Mouse (Mus musculus) limb, embryonic 11.5 days (tissue): Measurements from ENCODE around the gene Socs3. TPM values are rescaled to one million over a fixed set of nuclear protein-coding genes. Genes with fewer than 3 reads are reported as not detected.
A peak's percentile ranks its signal among the peaks of the same experiment; 100 is the strongest.

Experiments used
- ATAC-seq: fragments of 200-750 bp; cut with Nextera tagmentation; 2 replicates; pipeline ENCODE4 v1.8.0; 2017; ENCODE audit warnings: low read depth; ENCODE audit not compliant: insufficient number of reproducible peaks, low FRiP score, low TSS enrichment
- DNase-seq: peaks from one replicate; pipeline ENCODE4 v3.0.0-alpha.2; 2015; ENCODE audit warnings: low spot score
- H3K27ac ChIP-seq: fragments of 300-500 bp; sonication (generic); replicated peaks from 2 replicates; pipeline ENCODE4 v1.5.1; 2014; ENCODE audit warnings: low read depth, mild to moderate bottlenecking, low read length
- H3K27me3 ChIP-seq: fragments of 300-500 bp; sonication (generic); 2 replicates; pipeline ENCODE4 v1.6.1; 2014; ENCODE audit warnings: mild to moderate bottlenecking, low read length, mixed read lengths; ENCODE audit not compliant: control insufficient read depth, insufficient read depth
- H3K36me3 ChIP-seq: fragments of 300-500 bp; sonication (generic); 2 replicates; pipeline ENCODE4 v1.6.1; 2014; ENCODE audit warnings: mild to moderate bottlenecking, low read length, moderate library complexity, mixed read lengths; ENCODE audit not compliant: control insufficient read depth, insufficient read depth
- H3K4me1 ChIP-seq: fragments of 300-500 bp; sonication (generic); 2 replicates; pipeline ENCODE4 v1.6.1; 2014; ENCODE audit warnings: low read length, mixed read lengths; ENCODE audit not compliant: control insufficient read depth, insufficient read depth
- H3K4me2 ChIP-seq: fragments of 300-500 bp; sonication (generic); 2 replicates; pipeline ENCODE4 v1.6.1; 2014; ENCODE audit warnings: low read depth, mild to moderate bottlenecking, moderate library complexity; ENCODE audit not compliant: severe bottlenecking
- H3K4me3 ChIP-seq: fragments of 300-500 bp; sonication (generic); 2 replicates; pipeline ENCODE4 v1.5.1; 2014; ENCODE audit warnings: low read depth, low read length
- H3K9ac ChIP-seq: fragments of 300-500 bp; sonication (generic); 2 replicates; pipeline ENCODE4 v1.6.1; 2014; ENCODE audit warnings: mild to moderate bottlenecking, low read length
- H3K9me3 ChIP-seq: fragments of 300-500 bp; sonication (generic); 2 replicates; pipeline ENCODE4 v1.6.1; 2016; ENCODE audit warnings: low read length; ENCODE audit not compliant: control insufficient read depth
- WGBS: fragments of 180-500 bp; shearing (Covaris S2); extraction: QIAGEN DNeasy Blood & Tissue Kit; methylation state at CpG from one replicate; pipeline ENCODE4 v1.1.7; 2014; 5-methylcytosine and 5-hydroxymethylcytosine counted together
- polyA plus RNA-seq: library from polyadenylated mRNA; unstranded; fragments of >200 nt; fragmentation: Nextera tagmentation; extraction: Ambion mirVana; gene quantifications from 2 replicates; pipeline ENCODE4 v1.2.1, GENCODE M21; 2014

Socs3 gene
- polyA plus RNA-seq, 1 experiment from 2014 or later, result 5.4 TPM

DNA sequence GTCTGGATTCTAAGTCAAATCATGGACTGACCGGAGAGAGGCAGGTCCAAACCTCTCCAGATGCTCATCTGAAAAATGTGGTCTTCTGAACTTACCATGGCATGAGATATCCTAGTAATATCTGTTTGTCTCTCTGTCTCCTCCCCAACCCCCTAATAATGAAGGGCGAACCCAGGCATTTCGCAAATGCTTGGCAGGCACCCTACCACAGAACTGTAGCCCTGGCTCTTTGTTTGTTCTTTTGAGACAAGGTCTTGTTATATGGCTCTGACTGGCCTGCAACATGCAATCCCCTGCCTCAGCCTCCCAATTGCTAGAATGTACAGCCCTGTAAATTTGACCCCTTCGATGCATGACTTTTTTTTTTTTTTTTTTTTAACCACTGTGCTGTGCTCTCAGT, 10.7 kb downstream of the Socs3 start:
- no peak overlapping the region for H3K4me3 ChIP-seq
- no peak for ATAC-seq
- H3K27ac ChIP-seq, result no peak overlapping the region
- no peak overlapping the region for H3K4me2 ChIP-seq
- 87% methylated on average over 4 of the region's 4 CpGs for WGBS
- no peaks in the 10 kb centered on the region for H3K36me3 ChIP-seq
- DNase-seq, result no peak
- no peaks in the 10 kb centered on the region for H3K27me3 ChIP-seq
- H3K4me1 ChIP-seq, result peaks cover 26% of the 10 kb centered on the region
- H3K9me3 ChIP-seq, result no peaks in the 10 kb centered on the region
- no peak overlapping the region for H3K9ac ChIP-seq

DNA sequence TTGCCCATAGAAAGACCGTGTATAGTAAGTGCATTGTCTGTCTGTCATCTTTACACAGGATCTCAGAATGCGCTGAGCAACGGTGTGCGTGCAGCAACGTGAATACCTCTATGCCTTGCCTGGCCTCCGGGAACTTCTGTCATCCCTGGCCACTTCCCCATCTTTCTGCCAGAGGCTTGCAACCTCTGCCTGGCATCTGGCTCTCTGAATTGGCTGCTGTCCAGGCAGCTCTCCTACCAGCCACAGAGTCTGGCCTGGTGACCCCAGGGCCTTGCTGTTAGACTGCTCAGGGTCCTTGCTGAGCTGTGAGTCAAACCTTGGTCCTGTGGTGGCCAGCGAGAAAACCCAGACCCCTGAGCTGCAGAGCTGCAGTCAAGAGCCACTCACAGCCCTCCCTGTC, 11.7 kb downstream of the Socs3 start:
- H3K4me2 ChIP-seq, result 0 out of 2 replicates have a peak overlapping the region, but pooled peaks have one; percentile 1
- H3K27ac ChIP-seq, result no peak overlapping the region
- H3K27me3 ChIP-seq, result no peaks in the 10 kb centered on the region
- no peaks in the 10 kb centered on the region for H3K36me3 ChIP-seq
- no peak for ATAC-seq
- DNase-seq, result no peak
- peaks cover 20% of the 10 kb centered on the region for H3K4me1 ChIP-seq
- H3K9ac ChIP-seq, result no peak overlapping the region
- no peak overlapping the region for H3K4me3 ChIP-seq
- H3K9me3 ChIP-seq, result no peaks in the 10 kb centered on the region
- 84% methylated on average over 7 of the region's 7 CpGs for WGBS

DNA sequence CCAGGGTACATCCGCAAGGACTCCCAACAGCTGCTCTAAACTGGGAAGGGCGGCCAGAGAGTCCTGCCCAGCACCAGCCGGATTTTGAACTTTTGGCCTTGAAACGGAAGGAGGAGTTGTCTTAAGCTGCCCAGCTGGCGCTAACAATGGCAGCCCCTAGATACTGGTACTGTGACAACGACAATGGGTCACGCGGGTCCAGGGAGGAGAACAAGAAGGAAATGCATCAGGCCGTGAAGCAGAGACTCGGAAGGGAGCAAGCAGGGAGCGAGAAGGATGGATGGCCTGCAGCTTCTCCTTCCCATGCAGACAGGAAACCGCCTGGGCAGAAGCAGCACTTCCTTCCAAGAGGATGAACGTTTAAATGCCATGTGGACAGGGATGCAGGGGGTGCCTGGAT, 14.2 kb downstream of the Socs3 start:
- DNase-seq (no peak), ATAC-seq (no peak)
- Histone ChIP-seq H3K4me1 (peaks cover 15% of the 10 kb centered on the region), H3K4me2 (no peak overlapping the region), H3K36me3 (no peaks in the 10 kb centered on the region), H3K9ac (no peak overlapping the region), H3K9me3 (no peaks in the 10 kb centered on the region), H3K4me3 (no peak overlapping the region), H3K27me3 (no peaks in the 10 kb centered on the region), H3K27ac (no peak overlapping the region)
- WGBS, result 77% methylated on average over 13 of the region's 13 CpGs

DNA sequence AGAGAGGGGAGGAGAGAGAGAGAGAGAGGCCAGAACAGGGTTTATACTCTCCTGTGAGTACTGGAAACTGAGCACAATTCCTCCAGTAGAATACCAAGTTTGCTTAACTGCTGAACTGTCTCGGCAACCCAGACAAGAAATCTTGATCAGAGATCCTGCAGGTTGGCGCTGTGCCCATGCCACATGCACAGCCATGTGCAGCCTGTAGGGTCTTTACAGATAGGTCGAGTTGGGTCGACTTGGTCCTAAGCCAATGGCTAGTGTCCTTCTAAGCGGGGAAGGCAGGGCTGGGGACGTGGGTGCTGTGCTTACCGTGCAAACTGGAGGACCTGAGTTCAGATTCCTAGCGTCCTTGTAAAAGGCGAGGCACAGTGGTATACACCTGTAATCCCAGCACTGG, 15.0 kb downstream of the Socs3 start:
- H3K4me1 ChIP-seq, result peaks cover 15% of the 10 kb centered on the region
- WGBS, result 84% methylated on average over 9 of the region's 9 CpGs

DNA sequence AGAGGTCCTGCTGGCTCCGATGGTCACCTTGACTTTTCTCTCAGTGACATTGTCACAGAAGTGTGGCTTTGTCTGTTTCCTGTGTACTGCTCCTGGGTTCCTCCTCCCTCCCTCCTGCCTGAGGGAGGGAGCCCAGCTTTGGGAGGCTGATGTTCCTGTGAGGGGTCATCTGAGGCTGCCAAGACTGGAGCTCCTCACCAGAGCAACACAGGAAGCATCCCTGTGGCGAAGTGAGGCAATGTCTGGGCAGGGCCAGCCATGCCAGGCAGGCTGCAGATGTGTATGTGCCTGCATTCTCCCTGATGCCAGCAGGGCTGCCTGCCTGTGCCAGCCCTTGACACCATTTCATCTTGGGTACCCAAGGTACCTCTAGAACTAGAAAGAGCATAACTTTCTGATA, 15.8 kb downstream of the Socs3 start:
- H3K36me3 ChIP-seq, result no peaks in the 10 kb centered on the region
- peaks cover 19% of the 10 kb centered on the region for H3K4me1 ChIP-seq
- ATAC-seq (no peak), DNase-seq (no peak)
- no peak overlapping the region for H3K4me3 ChIP-seq
- no peak overlapping the region for H3K27ac ChIP-seq
- H3K27me3 ChIP-seq, result no peaks in the 10 kb centered on the region; the same call in 1 of the 2 replicates
- WGBS, result 68% methylated on average over 2 of the region's 2 CpGs
- no peak overlapping the region for H3K9ac ChIP-seq
- H3K9me3 ChIP-seq, result no peaks in the 10 kb centered on the region
- no peak overlapping the region for H3K4me2 ChIP-seq

More for the DNA sequence above, 15.0 kb downstream of the Socs3 start:
- no peaks in the 10 kb centered on the region; the same call in 1 of the 2 replicates for H3K27me3 ChIP-seq
- no peak overlapping the region for H3K27ac ChIP-seq
- no peak overlapping the region for H3K4me3 ChIP-seq
- no peak for ATAC-seq
- H3K9ac ChIP-seq, result no peak overlapping the region
- no peak overlapping the region for H3K4me2 ChIP-seq
- H3K9me3 ChIP-seq, result no peaks in the 10 kb centered on the region
- no peaks in the 10 kb centered on the region for H3K36me3 ChIP-seq
- no peak for DNase-seq

DNA sequence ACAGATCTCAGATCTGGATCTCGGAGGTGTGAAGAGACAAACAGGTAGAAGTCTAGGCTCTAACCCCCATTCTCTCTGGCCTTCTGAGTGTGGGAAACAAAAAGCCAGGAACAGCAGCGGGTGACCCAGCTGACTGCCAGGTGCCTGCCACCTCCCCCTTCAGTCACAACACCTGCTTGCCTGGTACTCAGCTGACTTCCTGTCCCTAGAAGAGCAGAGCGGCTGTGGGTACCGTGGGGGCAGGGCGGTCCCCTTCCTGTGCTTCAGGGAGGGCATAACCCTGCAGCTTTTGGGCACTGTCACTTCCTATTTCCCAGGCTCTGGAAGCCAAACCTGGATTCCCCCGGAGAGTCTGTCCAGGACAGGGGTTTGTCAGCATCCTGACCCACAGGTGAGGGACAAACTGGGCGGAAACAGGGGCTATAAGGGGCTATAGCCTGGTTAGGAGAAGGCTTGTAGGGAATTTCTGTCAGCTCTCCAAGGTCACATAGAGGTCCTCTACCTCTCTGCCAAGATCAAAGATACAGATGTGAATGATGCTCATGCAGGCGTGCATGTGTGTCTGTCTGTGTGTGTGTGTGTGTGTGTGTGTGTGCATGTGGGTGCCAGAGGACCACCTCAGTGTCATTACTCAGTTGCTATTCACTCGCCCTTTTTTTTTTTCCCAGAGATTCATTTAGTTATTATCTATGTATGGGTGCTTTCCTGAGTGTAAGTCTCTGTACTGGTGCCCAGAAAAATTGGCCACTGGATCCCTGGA, 17.5 kb downstream of the Socs3 start:
- Histone ChIP-seq H3K36me3 (no peaks in the 10 kb centered on the region), H3K27ac (no peak overlapping the region), H3K4me2 (no peak overlapping the region), H3K27me3 (no peaks in the 10 kb centered on the region; the same call in 1 of the 2 replicates), H3K9me3 (no peaks in the 10 kb centered on the region), H3K4me3 (no peak overlapping the region), H3K4me1 (peaks cover 16% of the 10 kb centered on the region), H3K9ac (no peak overlapping the region)
- no peak for ATAC-seq
- DNase-seq, result no peak
- 52% methylated on average over 9 of the region's 9 CpGs for WGBS

DNA sequence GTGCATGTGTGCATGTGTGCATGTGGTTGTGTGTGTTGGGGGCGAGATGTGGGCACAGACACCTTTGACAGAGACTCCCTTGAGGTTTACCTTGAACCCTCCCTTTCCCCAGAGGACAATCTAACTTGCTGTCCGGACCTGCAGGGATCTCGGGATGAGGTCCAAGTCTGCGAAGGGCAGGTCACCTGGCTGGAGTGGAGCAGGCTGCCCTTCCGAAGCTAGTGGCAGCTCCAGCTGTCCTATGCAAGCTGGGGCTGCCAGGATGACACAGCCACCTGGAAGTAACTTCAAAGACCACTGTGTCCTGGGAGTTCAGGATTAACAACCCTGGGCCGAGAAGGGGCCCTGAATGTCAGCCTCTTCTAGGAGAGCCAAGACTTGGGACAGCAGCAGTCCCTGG, 18.5 kb downstream of the Socs3 start:
- H3K4me1 ChIP-seq, result peaks cover 20% of the 10 kb centered on the region
- DNase-seq (no peak), ATAC-seq (no peak)
- no peaks in the 10 kb centered on the region for H3K9me3 ChIP-seq
- WGBS, result 67% methylated on average over 6 of the region's 6 CpGs
- no peaks in the 10 kb centered on the region; the same call in 1 of the 2 replicates for H3K27me3 ChIP-seq
- H3K4me2 ChIP-seq, result no peak overlapping the region
- H3K36me3 ChIP-seq, result no peaks in the 10 kb centered on the region
- H3K9ac ChIP-seq, result no peak overlapping the region
- H3K4me3 ChIP-seq, result no peak overlapping the region
- no peak overlapping the region for H3K27ac ChIP-seq

DNA sequence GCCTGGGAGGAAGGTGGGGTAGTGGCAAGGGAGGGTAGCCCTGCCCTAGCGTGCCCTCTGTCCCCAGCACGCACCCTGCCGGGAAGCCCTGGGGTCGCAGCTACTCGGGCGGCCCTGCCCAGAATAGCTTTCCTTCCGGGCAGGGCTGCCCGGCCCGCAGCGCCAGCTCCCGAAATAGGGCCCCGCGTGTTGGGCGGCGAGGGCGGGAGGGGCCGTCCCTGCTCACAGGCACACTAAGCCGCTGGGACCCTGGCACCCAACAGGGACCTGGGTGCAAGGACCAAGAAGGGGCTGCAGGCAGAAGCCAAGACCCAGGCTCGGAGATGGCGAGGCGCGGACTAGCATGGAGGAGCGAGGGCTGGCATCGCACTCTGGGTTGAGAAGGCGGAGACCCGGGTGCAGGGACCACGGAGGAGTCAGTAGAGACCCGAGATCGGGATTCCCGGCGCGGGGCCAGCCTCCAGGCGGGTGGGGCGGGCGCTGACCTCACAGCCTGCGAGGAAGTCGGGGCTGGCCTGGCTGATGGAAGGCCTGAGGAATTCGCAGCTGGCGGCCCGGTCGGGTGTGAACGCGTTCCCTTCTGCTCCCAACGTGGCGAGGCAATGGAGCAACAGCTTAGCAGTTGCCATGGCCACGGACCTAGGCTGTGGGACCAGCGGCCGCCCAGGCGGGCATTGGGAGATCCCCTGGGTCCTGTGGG, 20.3 kb downstream of the Socs3 start:
- Histone ChIP-seq H3K27me3 (no peaks in the 10 kb centered on the region; the same call in 1 of the 2 replicates), H3K9ac (peak overlapping the region; percentile 56), H3K4me3 (peak overlapping the region; percentile 31), H3K4me2 (peak overlapping the region; percentile 85), H3K9me3 (no peaks in the 10 kb centered on the region), H3K36me3 (no peaks in the 10 kb centered on the region), H3K27ac (no peak overlapping the region), H3K4me1 (peaks cover 20% of the 10 kb centered on the region)
- ATAC-seq (peak; percentile 62; the same call in 1 of the 2 replicates), DNase-seq (peak; percentile 86)
- WGBS, result 3% methylated on average over 49 of the region's 49 CpGs
